Mouse (Mus musculus) lung, postnatal 0 days (tissue): ENCODE results near the gene Ppp2r5e. TPM values are rescaled to one million over a fixed set of nuclear protein-coding genes. Genes with fewer than 3 reads are reported as not detected.

Source experiments
- ATAC-seq: fragments of 200-750 bp; cut with Nextera tagmentation; 2 replicates; pipeline ENCODE4 v1.8.0; 2017; ENCODE audit warnings: moderate library complexity
- DNase-seq: peaks from one replicate; pipeline ENCODE4 v3.0.0-alpha.2; 2016; ENCODE audit warnings: low spot score
- H3K27ac ChIP-seq: fragments of 300-500 bp; sonication (generic); 2 replicates; pipeline ENCODE4 v1.5.1; 2014; ENCODE audit warnings: antibody characterized with exemption, mild to moderate bottlenecking, low read length, mixed read lengths
- H3K27me3 ChIP-seq: fragments of 300-500 bp; sonication (generic); replicated peaks from 2 replicates; pipeline ENCODE4 v1.6.1; 2014; ENCODE audit warnings: low read length, mixed read lengths; ENCODE audit not compliant: insufficient read depth
- H3K36me3 ChIP-seq: fragments of 300-500 bp; sonication (generic); 2 replicates; pipeline ENCODE4 v1.6.1; 2014; ENCODE audit warnings: low read length, mixed read lengths; ENCODE audit not compliant: insufficient read depth
- H3K4me1 ChIP-seq: fragments of 300-500 bp; sonication (generic); 2 replicates; pipeline ENCODE4 v1.6.1; 2014; ENCODE audit warnings: antibody characterized with exemption, low read depth, low read length, mixed read lengths; ENCODE audit not compliant: insufficient read depth
- H3K4me2 ChIP-seq: fragments of 300-500 bp; sonication (generic); replicated peaks from 2 replicates; pipeline ENCODE4 v1.6.1; 2014; ENCODE audit warnings: low read depth, mild to moderate bottlenecking, low read length, moderate library complexity, mixed read lengths
- H3K4me3 ChIP-seq: fragments of 300-500 bp; sonication (generic); 2 replicates; pipeline ENCODE4 v1.5.1; 2014; ENCODE audit warnings: low read depth, low read length
- H3K9ac ChIP-seq: fragments of 300-500 bp; sonication (generic); replicated peaks from 2 replicates; pipeline ENCODE4 v1.6.1; 2014; ENCODE audit warnings: low read depth, mild to moderate bottlenecking
- H3K9me3 ChIP-seq: fragments of 300-500 bp; sonication (generic); 2 replicates; pipeline ENCODE4 v1.6.1; 2016; ENCODE audit warnings: low read length, mixed read lengths
- CTCF ChIP-seq: IDR thresholded peaks from 2 replicates; pipeline ENCODE4 v1.5.1; 2016; ENCODE audit warnings: antibody characterized with exemption, mild to moderate bottlenecking
- EP300 ChIP-seq: IDR thresholded peaks from 2 replicates; pipeline ENCODE4 v1.6.1; 2016; ENCODE audit warnings: antibody characterized with exemption, mild to moderate bottlenecking, control low read depth
- WGBS: fragments of 180-500 bp; shearing (Covaris S2); extraction: QIAGEN DNeasy Blood & Tissue Kit; methylation state at CpG from one replicate; pipeline ENCODE4 v1.1.7; 2014; 5-methylcytosine and 5-hydroxymethylcytosine counted together
- polyA plus RNA-seq: library from polyadenylated mRNA; unstranded; fragments of >200 nt; fragmentation: Nextera tagmentation; extraction: Ambion mirVana; gene quantifications from 2 replicates; pipeline ENCODE4 v1.2.1, GENCODE M21; 2015

Gene Ppp2r5e
- polyA plus RNA-seq, 1 experiment from 2014 or later, result 13.3 TPM

DNA sequence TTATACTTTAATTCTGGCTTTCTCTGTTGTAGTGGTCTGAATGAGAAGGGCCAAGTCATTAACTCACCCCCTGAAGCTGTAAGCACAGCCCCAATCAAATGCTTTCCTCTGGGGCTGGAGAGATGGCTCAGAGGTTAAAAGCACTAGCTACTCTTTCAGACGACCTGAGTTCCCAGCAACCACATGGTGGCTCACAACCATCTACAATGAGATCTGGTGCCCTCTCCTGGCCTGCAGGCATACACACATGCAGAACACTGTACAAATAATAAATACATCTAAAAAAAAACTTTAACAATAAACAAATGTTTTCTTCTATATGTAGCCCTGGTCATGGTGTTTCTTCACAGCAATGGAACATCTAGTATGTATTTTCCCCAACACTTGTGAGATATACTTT, 33.6 kb upstream of the Ppp2r5e start:
- no peak for ATAC-seq
- no peak overlapping the region for H3K9ac ChIP-seq
- H3K27ac ChIP-seq, result no peak overlapping the region
- no peaks in the 10 kb centered on the region; the same call in 1 of the 2 replicates for H3K36me3 ChIP-seq
- H3K4me3 ChIP-seq, result no peak overlapping the region
- H3K4me1 ChIP-seq, result no peaks in the 10 kb centered on the region
- 55% methylated on average over 1 of the region's 1 CpGs for WGBS
- no peaks in the 10 kb centered on the region for H3K9me3 ChIP-seq
- TF ChIP-seq CTCF (0 out of 2 replicates have a peak, but pooled peaks have one; percentile 19), EP300 (no peak)
- no peak for DNase-seq
- no peak overlapping the region for H3K4me2 ChIP-seq
- no peaks in the 10 kb centered on the region for H3K27me3 ChIP-seq

- WGBS, result 85% methylated on average over 5 of the region's 5 CpGs
- TF ChIP-seq EP300 (no peak), CTCF (no peak)
- Histone ChIP-seq H3K36me3 (no peaks in the 10 kb centered on the region), H3K9ac (no peak overlapping the region), H3K9me3 (no peaks in the 10 kb centered on the region), H3K4me3 (no peak overlapping the region), H3K4me2 (no peak overlapping the region), H3K27me3 (no peaks in the 10 kb centered on the region), H3K27ac (no peak overlapping the region), H3K4me1 (no peaks in the 10 kb centered on the region)
- DNase-seq, result no peak
- no peak for ATAC-seq
These were observed 27.2 kb upstream of the Ppp2r5e start for GRCm38 (mm10) chr12:75623292-75623691.

DNA sequence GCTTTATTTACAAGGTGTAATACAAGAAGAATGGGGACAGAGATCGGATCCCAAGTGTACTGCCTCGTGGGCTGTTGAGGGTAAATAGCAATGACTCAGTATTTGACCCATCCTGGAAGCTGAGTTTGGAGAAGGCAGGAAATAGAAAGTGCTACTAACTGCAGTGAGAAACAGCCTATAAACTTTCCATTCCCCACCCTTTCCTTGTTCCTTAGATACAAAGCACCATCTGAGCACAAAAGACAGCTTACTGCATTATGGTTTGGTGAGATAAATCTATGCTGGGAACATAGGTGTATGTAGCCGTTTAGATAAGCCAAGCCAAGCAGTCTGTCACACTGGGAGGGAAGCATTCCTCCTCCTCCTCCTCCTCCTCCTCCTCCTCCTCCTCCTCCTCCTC, 26.8 kb upstream of the Ppp2r5e start:
- H3K9ac ChIP-seq, result no peak overlapping the region
- no peaks in the 10 kb centered on the region for H3K9me3 ChIP-seq
- DNase-seq (no peak), ATAC-seq (no peak)
- no peak overlapping the region for H3K27ac ChIP-seq
- no peak overlapping the region for H3K4me2 ChIP-seq
- no peaks in the 10 kb centered on the region for H3K4me1 ChIP-seq
- no peaks in the 10 kb centered on the region for H3K27me3 ChIP-seq
- WGBS, result 56% methylated on average over 3 of the region's 3 CpGs
- no peaks in the 10 kb centered on the region for H3K36me3 ChIP-seq
- no peak overlapping the region for H3K4me3 ChIP-seq
- no peak for TF ChIP-seq EP300
- no peak for TF ChIP-seq CTCF

DNA sequence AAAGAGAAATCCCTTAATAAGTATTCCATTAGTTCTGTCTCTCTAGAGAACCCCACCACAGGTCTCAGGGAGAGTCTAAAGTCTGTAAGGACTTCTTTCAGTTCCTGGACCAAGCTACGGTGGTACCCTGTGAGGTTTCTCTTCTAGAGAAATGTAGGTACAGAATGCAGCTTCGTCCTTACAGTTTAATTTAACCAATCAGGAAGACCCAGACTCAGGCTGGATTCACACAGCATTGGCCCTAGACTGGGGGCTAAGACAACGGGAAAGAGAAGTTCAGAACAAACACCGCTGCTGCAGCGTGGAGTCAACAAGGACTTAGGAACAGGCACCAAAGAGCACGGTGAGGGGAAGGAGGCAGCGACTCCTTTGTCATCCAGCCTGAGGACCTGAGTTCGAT, 20.8 kb upstream of the Ppp2r5e start:
- DNase-seq (no peak), ATAC-seq (no peak)
- Histone ChIP-seq H3K27ac (no peak overlapping the region), H3K9me3 (no peaks in the 10 kb centered on the region), H3K4me2 (no peak overlapping the region), H3K9ac (no peak overlapping the region), H3K4me1 (no peaks in the 10 kb centered on the region), H3K27me3 (no peaks in the 10 kb centered on the region), H3K4me3 (no peak overlapping the region), H3K36me3 (no peaks in the 10 kb centered on the region)
- WGBS, result 59% methylated on average over 8 of the region's 8 CpGs
- no peak for TF ChIP-seq EP300
- TF ChIP-seq CTCF, result no peak

GRCm38 (mm10) chr12:75616158-75616791, 20.2 kb upstream of the Ppp2r5e start:
- H3K9ac ChIP-seq, result no peak overlapping the region
- H3K27me3 ChIP-seq, result no peaks in the 10 kb centered on the region
- no peaks in the 10 kb centered on the region for H3K4me1 ChIP-seq
- WGBS, result 10% methylated on average over 23 of the region's 24 CpGs
- TF ChIP-seq CTCF (no peak), EP300 (no peak)
- no peaks in the 10 kb centered on the region for H3K36me3 ChIP-seq
- H3K9me3 ChIP-seq, result no peaks in the 10 kb centered on the region
- peak overlapping the region; percentile 29; the same call in 1 of the 2 replicates for H3K4me3 ChIP-seq
- no peak overlapping the region for H3K27ac ChIP-seq
- ATAC-seq (peak; percentile 67), DNase-seq (peak; percentile 23)
- H3K4me2 ChIP-seq, result peak overlapping the region; percentile 51

DNA sequence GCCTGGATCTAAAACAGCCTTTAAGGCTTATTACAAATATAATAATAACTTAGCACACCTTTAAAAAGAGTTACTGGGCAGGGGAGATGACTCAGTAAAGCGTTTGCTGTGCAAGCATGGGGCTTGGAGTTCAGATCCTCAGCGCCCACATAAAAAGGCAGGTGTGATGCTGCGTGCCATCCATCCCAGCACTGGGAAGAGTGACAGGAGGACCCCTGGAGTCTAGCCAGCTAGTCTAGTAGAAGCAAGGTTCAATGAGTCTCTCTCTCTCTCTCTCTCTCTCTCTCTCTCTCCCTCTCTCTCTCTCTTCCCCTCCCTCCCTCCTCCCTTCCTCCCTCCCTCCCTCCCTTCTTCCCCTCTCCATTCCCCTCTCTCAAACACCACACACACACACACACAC, 19.5 kb upstream of the Ppp2r5e start:
- H3K4me3 ChIP-seq, result no peak overlapping the region
- 53% methylated on average over 3 of the region's 3 CpGs for WGBS
- TF ChIP-seq EP300, result no peak
- no peak for TF ChIP-seq CTCF
- H3K36me3 ChIP-seq, result no peaks in the 10 kb centered on the region
- H3K9ac ChIP-seq, result no peak overlapping the region
- no peaks in the 10 kb centered on the region for H3K9me3 ChIP-seq
- H3K27me3 ChIP-seq, result no peaks in the 10 kb centered on the region
- no peak overlapping the region for H3K4me2 ChIP-seq
- no peaks in the 10 kb centered on the region for H3K4me1 ChIP-seq
- no peak overlapping the region for H3K27ac ChIP-seq
- ATAC-seq (no peak), DNase-seq (no peak)

DNA sequence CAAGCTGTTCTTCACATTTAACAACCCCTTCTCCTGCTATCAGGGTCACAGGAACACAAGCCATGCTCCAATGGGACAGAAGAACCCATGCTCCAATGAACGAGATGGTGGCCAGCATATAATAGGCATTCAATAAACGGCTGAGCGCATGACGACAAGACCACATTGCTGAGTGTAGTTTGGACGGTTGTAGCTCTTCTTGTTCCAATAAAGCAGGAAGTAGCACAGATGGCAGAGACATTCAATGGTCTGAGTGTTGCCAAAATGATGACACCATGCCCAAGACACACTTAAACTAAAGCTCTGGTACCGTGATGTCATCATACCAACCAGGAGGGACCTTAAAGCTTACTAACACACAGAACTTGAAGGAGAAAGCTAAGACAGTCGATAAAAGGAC, 16.7 kb upstream of the Ppp2r5e start:
- no peak for TF ChIP-seq EP300
- ATAC-seq (no peak), DNase-seq (no peak)
- Histone ChIP-seq H3K9me3 (no peaks in the 10 kb centered on the region), H3K27me3 (no peaks in the 10 kb centered on the region), H3K4me2 (no peak overlapping the region), H3K4me1 (no peaks in the 10 kb centered on the region), H3K27ac (no peak overlapping the region), H3K36me3 (no peaks in the 10 kb centered on the region), H3K9ac (no peak overlapping the region), H3K4me3 (no peak overlapping the region)
- 71% methylated on average over 7 of the region's 7 CpGs for WGBS
